Mouse (Mus musculus): Measurements from ENCODE around the gene Mef2d.

The Mef2d gene

GRCm38 (mm10) chr3:88209306-88209705 is 67.1 kb downstream of the Mef2d start:
- DNase-seq (ENCODE audit: low spot score in 2 of 2): no peak

- no peak for DNase-seq (ENCODE audit: low spot score in 2 of 2)
These were observed 67.9 kb downstream of the Mef2d start for GRCm38 (mm10) chr3:88210121-88210520.

GRCm38 (mm10) chr3:88210918-88211317 is 68.7 kb downstream of the Mef2d start:
- no peak for DNase-seq (ENCODE audit: low spot score in 2 of 2)

- no peak for DNase-seq (ENCODE audit: low spot score in 2 of 2)
These were observed 70.2 kb downstream of the Mef2d start for GRCm38 (mm10) chr3:88212356-88212755.

GRCm38 (mm10) chr3:88213019-88213418 is 70.8 kb downstream of the Mef2d start:
- no peak for DNase-seq (ENCODE audit: low spot score in 2 of 2)

GRCm38 (mm10) chr3:88214197-88214938 is 72.2 kb downstream of the Mef2d start:
- DNase-seq (ENCODE audit: low spot score in 2 of 2): no peak

GRCm38 (mm10) chr3:88214971-88215552 is 72.9 kb downstream of the Mef2d start:
- DNase-seq (ENCODE audit: low spot score in 2 of 2): no peak

GRCm38 (mm10) chr3:88215553-88216004 is 73.4 kb downstream of the Mef2d start:
- DNase-seq (ENCODE audit: low spot score in 2 of 2): no peak

- DNase-seq (ENCODE audit: low spot score in 2 of 2): no peak
These were observed 73.9 kb downstream of the Mef2d start for GRCm38 (mm10) chr3:88216116-88216515.

GRCm38 (mm10) chr3:88216534-88217326 is 74.6 kb downstream of the Mef2d start:
- no peak for DNase-seq (ENCODE audit: low spot score in 2 of 2)

- DNase-seq (ENCODE audit: low spot score in 2 of 2): no peak
These were observed 75.5 kb downstream of the Mef2d start for GRCm38 (mm10) chr3:88217679-88218078.

GRCm38 (mm10) chr3:88219940-88220339 is 77.8 kb downstream of the Mef2d start:
- DNase-seq (ENCODE audit: low spot score in 2 of 2): no peak

GRCm38 (mm10) chr3:88220842-88221241 is 78.7 kb downstream of the Mef2d start:
- DNase-seq (ENCODE audit: low spot score in 2 of 2): peak; percentile 62 to 80
